Mouse (Mus musculus): ENCODE results near the gene Mcub.

GRCm38 (mm10) chr3:129887779-129888517 is 82.1 kb downstream of the Mcub start:
- TF ChIP-seq CTCF (IDR thresholded peaks at IDR 0.05; ENCODE audit: low read depth), result no peak
- no peak for TF ChIP-seq EP300 (IDR thresholded peaks at IDR 0.05; ENCODE audit: low read depth)
